Mouse (Mus musculus): ENCODE data around the gene Nhlrc1.

DNA sequence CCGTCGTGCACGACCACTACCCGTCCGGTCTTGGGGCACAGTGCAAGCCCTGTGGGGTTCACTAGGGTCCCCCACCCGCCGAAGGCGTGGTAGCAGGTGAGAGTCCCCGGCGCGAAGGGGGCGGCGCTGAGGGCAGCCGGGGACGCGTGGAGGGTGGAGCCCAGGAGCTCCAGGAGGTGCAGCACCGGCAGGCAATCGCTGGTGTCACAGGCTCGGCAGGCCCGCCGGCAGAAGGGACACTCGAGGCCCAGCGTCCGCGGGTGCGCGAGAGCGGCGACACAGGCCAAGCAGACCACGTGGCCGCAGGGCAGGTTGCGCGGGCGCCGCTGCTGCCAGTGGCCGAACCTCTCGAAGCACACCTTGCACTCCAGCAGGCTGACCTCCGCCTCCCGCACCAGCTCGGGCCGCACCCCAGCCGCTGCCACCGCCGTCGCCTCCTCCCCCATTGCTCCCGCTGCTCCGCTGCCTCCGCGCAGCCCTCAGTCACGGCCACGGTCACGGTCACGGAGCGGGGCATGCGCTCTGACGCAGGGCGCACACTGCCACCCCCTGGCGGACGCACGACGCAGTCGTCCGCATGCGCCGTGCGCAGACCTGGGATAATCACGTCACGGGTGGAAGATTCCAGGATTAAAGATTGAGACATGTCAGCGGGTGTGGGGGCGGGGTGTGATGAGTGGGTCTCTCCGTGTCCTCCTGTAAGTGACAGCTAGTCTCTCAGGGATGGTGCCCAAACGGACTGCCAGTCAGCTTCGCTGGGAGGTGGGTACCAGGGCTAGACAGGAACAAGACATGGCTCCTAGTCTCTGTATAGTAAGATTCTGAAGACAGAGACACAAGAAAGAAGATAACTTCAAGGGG, at the start of gene Nhlrc1:
- peak; percentile 88 for TF ChIP-seq CTCF (IDR thresholded peaks at IDR 0.05; ENCODE audit: extremely low read depth, insufficient read length, insufficient replicate concordance, low read depth, low read length)
- TF ChIP-seq POLR2A (IDR thresholded peaks at IDR 0.05; ENCODE audit: low read depth, low read length), result no peak; the same call in 1 of the 2 replicates
